Mouse (Mus musculus) 3134 (cell line): ENCODE data around the gene Tpk1.
A peak's percentile ranks its signal among the peaks of the same experiment; 100 is the strongest.

Source experiments
- DNase-seq: peaks from one replicate; pipeline ENCODE4 v3.0.0-alpha.2; 2011; ENCODE audit warnings: low spot score; ENCODE audit not compliant: insufficient read length; ENCODE audit errors: extremely low read depth

Tpk1 gene

DNA sequence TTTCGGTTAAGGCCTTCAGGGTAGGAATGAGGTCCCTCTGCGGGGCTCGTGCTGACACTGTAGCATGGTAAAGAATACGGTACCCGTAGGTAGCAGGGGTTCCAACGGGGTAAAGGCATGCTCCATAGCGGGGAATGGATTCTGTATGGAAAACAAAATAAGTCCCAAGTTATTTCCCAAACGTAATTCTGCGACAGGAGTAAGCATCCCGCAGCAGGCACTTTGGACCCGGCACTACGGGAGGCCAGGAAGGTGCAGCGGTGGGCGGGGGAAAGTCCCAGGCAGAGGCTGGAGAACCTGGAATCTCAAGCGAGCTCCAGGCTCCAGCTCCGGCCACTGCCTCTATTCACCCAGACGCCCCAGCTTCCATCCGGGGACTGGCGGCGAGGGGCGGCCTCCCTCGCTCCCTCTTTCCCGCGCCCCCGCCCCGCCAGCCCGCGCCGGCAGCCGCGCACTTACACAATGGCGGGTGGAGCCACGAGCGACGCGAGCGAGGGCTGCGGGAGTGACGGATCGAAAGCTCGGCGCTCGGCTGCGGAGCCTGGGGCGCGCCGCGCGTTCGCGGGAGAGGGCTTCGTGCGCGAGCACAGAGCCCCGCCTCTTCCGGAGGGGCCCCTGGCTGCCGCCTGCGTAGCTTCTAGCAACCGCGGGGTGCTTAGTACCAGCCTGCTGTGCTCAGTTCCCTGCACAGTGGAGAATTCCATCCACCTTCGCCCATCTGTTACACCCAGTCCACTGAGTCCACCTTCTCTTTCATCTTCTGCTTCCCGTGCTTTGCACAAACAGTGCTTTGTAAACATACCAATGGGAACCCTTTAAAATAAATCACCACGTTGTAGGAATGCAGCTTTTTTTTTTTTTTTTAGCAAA, at the start of gene Tpk1:
TSS of gene Tpk1 (minus strand) at position 602 of the 870 bp plus-strand sequence.
- peak; percentile 92 for DNase-seq

DNA sequence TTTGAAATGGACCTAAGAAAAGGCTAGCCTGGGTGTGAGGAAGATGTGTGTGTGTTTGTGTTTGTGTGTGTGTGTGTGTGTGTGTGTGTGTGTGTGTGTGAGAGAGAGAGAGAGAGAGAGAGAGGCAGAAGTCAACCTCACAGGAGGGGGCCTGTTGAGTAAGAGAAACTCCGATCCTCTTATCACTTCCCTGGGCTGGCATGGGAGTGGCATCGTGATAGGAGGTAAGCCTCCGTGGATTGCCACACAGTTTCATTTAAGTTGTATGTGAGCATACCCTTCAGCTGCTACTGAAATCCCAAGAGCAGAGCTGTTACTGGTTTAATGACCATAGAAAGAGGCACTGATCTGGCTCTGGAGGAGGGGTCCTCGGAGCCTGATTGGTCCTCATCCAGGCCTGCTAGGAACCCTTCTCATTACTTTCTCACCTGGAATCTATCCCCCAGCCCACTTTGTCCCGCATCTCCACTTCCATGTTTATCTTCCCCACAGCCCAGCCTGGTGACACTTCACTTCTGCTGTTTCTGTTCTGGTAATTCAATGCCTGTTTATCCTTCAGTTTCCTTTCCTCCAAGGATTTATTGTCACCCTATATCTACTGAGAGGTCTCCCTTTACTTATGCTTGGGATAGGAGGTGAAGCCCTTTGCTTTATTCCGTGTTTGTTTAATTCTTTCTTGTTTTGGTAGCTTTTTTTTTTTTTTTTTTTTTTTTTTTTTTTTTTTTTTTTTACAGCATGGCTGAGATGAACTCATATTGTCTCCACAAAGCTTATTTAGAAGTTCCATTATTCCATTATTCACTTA, 36.9 kb upstream of the Tpk1 start:
- no peak for DNase-seq

DNA sequence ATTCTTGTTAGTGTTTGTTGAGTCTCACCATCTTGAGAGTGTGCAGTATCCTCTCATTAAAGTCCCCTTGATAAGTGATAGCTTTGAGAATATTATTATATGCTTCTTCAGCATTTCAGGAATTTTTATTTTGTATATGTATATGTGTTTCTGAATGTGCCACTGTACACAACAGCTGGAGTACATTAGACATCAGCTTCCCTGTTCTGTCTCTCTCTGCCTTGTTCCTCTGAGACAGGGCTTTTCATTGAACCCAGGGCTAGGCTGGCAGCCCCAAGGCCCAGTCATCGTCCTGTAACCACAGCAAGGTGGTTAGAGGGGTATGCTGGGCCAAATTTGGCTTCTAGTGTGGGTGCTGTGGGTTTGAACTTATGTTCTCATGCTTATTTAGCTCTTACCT, 25.8 kb upstream of the Tpk1 start:
- DNase-seq: no peak

DNA sequence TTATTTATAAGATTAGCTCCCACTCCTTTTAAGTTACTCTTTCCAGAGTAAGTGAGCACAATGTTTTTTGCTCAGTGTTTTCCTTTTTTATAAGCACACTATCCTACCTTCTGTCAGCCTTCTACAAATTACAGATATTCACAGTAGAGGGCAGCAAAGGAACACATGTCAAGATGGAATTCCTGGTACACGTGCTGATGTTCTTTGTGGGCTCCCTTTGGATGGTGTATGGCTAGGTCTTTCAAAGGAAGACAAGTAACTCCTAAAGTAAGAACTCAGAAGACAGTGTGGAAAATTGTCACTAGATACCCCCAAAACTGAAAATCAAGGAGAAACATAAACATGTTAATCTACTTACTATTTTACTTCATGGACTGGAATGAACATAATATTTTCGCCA, 19.9 kb upstream of the Tpk1 start:
- DNase-seq: no peak

DNA sequence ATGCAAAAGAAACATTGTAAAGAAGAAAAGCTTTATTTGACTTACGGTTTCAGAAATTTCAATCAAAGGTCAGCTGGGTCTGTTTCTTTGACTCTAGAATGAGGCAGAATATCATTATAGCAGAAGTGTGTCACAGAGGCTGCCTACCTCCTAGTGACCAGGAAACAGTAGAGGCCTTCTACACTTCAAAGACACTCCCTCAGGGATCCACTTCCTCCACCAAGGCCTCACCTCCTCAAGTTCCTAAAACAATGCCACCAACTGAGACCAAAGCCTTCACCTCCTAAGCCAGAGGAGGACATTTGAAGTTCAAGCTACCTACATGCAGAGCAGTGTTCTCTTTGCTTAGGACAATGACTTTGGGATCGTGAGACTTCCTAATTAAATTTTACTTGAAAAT, 16.5 kb upstream of the Tpk1 start:
- DNase-seq: no peak

DNA sequence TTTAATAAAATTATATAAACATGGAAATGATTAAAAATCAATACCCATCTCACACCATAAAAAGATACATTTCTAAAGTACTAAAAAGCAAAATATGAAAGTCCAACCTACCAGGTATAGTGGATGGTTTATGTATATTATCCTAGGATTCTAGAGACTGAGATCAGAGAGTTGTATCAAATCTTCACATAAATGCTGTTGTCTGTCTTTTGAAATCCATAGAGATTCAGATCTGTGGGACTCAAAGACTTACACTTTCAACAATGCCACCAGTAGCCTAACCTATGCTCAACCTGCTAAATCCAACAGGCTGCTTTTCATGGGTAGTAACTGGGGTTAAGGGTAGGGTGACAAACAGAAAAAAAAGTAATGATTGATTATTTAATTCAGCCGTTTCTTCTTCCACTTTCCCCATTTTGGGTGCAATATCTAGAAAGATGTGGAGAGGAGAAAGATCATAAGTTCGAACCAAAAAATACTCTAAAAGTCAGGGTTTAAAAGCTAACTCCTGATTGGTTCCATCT, 12.7 kb upstream of the Tpk1 start:
- DNase-seq: no peak

DNA sequence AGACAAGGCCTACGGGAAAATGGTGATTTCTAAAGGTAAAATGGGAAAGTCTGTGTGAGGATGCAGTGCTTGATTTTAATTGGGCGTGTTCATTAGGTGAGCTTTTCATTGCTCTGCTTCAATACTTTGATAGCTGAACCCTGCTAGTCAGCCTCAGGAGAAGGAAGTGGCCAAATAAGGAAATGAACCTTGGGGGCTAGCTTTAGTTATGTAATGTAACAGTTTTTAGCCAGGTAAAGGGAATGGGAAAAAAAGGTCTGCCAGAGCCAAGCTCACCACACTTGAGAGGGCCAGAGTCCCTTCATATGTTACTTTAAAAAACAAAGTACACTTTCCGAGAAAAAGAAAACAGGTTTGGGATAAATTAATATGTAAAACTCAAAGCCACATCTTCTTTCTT, 11.5 kb upstream of the Tpk1 start:
- DNase-seq: no peak

DNA sequence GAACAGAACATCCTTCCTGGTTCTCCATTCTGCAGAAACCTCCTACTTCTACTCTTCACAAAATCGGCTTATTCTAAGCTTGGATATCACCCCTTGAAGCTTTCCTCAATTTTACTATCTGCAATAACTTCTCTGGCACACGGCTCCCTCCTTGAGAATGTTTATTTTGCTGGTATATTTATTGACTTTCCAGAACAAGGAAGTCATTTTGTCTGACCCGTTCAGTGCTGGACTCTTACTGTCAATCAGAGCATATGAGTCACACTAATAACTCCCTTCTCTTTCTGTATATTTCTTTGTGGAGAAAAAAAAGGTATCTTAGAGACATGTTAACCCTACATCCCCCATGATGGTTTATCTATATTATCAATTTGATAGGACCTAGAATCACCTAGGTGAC, 10.1 kb upstream of the Tpk1 start:
- no peak for DNase-seq

DNA sequence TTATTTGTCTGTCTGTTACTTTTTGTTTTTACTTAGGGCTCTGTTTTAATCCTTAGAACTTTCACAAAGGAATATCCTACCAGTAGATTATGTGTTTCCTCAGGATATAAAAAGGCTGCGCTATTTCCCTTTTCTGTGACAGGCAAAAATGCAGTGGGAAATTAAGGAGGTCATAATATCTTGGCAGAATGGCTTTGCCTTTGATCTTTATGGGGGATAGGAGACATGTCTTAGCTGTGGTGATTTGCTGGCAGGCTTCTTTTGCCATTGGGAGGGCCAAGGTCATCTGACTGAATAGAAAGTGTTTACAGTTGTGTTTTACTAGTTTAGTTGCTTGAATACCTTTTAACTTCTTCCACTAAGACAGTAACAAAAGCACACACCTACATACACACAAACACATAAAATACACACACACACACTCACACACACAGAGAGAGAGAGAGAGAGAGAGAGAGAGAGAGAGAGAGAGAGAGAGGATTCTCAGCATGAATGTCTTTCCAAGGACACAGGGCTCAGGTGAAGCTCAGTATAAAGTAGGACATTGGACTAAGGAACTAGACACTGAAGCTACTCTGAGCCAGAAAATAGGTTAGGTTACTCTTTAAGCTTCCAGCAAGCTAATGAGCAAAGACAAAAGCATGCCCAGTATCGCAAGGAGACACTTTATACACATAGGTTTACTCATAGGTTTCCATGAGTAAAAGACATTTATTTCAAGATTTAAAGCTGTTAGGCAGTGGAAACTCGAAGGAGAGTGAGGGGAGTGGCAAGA, 9.1 kb upstream of the Tpk1 start:
- DNase-seq: no peak

DNA sequence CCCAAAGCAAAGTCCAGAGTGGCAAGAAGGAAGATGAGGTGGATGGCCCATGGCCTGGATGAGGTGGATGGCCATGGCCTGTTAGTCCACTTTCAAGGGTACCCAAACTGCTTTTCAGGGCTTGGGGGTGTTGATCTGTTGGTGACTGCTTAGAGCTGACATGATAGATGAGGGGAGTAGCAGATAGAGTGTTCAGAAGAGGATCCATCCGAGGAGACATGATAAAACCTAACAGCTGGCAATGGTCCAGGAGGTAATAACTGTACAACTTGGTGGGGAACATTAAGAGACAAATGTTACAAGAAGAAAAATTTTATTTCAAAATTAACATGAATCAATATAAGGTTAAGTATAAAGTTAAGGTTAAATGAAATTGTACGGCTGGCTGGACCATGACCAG, 4.9 kb upstream of the Tpk1 start:
- DNase-seq: no peak

DNA sequence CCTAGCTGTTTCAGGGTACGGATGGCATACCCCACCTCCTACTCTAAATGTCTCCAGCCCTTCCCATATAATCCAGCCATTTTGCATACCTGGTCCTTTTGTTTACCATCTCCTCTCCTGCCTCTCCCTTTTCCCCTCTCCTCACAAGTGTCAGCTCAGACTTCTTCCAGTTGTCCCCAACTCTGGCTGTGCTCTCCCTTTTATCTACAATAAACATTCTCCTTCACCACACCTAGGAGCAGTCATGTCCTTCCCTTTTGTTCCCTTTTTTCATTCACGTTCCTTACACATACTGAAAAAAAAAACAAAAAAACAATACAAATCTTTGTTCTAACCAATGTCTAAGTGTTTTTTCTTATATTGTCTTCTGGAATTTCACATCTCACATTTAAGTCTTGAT, 1.6 kb upstream of the Tpk1 start:
- DNase-seq: no peak

DNA sequence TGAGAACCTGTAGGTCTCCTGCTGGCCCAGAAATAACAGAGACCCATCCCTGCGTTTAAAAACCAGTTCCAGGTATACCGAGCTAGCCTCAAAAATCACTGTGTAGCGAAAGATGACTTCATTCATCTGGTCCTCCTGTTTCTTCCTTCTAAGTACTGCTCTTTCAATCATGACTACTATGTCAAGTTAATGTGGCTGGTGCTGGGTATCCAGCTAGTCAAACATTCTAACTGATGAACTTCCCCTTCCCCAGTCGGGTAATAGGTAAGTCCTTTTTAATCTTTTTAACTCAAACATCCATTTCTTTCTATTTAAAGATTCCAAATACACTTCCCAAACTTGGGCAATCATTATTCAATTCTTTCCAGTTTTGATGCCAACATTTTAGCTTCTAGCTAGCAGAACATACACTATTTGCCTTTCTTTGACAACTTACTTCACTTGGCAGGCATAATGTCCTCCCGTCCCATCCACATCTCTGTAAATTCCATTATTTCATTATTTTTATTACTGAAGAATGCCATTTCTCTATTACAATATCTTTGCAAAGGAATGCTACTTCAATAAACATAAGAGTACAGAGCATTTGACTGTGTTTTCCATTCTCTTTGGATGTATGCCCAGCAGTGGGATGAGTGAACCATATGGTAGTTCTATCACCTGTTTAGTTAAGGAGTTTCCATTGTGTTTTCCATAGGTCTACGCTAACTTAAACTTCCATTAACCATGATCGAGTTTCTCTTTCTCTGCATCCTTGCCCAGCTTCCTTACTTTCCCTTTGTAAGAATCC, 728 bp upstream of the Tpk1 start:
- no peak for DNase-seq

DNA sequence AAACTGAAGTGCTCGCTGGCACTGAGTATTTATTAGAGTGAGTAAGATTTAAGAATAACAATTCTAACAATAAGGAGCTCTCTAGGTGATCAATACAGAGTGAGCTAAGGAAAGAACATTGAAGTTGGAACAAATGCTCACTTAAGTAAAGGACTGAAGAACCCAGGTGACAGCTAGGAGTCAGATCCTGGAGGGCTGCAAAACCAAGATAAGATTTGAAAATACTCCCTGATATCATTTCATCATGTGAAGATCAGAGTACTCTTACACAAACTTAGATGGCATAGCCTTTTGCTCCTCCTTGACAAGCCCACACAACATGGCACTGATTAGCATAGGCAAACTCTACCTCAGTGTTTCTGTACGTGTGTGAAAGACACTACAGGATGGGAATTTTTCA, 4.3 kb downstream of the Tpk1 start:
- no peak for DNase-seq

DNA sequence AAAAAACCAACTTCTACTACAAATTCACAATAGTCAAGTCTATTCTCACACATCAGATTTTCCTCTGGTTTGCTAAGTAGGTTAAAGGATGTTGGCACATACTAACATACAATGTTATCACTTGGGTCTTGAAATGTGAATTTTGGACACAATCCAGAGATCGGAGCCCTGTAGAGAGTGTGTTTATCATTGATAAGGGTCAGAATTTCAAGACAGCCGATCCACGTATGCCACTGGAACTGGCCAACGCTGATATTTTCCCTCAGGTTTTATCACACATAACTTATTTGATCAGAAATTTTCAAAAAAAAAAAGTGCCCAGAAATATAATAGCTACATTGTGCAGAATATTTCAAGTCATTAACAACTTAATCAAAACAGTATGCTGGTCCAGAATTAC, 7.8 kb downstream of the Tpk1 start:
- no peak for DNase-seq

DNA sequence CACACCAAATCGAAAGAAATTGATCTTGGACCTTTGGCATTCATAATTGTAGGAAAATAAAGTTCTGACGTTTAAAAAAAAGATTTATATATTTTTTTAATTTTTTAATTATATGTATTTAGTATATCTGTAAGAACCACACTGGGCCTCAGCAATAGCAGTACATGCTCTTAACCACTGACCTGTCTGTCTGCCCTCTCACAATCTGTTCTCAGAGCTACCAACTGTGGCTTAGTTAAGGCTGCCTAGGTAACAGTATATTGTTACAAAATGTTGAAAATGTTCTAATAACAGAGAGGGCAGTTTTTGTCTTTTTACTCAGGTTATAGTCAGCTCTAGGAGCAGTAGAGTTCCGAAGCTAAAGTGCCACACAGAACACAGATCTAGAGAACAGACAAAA, 8.2 kb downstream of the Tpk1 start:
- DNase-seq: no peak

DNA sequence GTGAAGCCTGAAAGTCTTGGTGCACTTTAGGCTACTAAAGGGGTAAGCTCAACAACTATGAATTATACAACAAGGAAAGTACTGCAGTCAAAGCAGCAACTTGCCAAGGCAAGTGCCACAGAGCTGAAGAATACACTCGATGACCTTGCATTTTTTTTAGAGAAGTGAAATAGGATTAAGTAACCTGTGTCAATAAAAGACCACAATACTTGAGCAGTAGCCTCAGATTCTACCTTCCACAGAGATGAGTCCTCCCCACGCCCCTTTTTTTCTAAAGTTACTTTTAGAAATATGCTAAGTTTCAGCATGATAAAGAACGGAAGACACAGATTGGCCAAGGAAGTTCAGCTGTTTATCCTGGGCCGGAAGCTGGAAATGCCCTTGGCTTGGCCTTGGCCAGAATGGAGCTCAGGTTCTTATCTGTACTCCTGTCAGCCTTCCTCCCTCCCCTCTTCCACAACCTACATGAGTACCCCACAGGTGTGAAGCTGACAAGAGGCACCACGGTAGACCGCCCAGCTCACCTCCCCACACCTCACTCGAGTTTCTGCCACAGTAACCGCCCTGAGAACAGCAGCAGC, 11.1 kb downstream of the Tpk1 start:
- DNase-seq: no peak

DNA sequence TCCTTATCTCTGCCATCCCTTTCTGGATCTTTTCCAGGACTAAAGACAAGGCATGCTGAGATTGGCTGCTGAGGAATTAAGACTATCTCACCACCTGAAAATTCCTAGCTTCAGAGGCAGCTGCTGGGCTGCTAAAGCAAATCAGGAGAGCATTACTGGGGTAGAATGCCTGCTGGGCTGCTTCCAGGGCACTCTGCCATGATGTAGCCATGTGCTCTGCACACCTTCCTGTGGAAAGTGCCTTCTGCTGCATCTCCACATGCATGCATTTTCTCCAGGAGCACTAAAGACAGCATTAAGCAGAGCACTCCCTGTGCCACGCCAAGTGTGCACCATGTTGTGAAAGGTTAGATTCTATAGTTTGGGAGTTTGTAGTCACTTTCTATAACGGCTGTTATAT, 16.6 kb downstream of the Tpk1 start:
- no peak for DNase-seq

DNA sequence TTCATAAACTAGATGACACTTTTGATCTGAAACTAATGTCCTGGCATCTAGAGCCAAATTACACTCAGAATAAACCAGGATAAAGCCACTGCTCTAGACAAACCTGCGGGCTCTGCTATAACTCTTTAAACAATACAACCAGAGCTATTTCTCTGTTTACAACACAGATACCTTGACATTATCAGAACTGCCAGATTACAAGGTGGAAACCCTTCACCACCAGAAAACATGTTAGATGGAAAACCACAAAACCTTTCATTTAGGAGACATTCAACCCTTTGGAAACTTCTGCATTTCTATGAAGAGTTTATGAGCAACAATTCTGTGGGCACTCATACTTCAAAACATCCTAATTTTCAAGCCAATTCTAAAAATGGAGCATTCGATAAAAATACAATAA, 20.4 kb downstream of the Tpk1 start:
- DNase-seq: no peak

DNA sequence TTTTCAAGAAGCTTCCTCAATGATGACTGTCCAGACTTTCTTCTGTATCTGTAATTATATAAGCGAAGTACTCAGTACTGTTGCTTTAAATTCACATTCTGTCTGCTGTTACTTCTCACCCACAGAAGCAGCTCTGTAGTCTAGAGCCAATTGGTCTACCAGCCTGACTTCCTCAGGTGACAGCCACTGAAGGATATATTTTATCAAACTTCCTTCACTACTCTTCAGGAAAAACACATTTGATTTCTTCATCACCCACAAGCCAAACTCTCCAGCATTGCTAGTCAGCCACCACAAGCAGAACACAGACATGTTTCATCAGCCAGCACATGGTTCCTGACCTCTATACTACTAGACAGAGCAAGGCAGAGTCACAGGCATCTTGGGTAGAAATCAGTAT, 21.0 kb downstream of the Tpk1 start:
- DNase-seq: no peak

DNA sequence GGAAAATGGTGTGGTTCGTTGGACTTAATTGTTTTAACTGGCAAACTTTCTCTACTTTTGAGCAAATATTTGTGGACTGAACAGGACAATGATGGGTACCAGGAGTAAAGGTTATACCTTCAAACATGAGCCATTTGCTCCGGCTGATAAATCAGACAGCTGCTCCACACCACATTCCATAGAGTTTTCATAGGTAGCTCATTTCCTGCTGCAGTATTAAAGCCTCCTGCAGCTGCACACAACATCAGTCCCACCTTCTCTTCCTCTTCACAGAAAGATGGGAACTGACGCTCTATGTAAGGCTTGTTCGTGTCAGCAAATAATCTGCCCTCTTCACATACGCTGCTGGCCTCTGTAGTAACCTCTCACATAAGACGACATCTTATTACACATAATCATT, 22.4 kb downstream of the Tpk1 start:
- DNase-seq: no peak
